Mouse (Mus musculus): ENCODE measurements around the gene Bysl. TPM values are rescaled to one million over a fixed set of nuclear protein-coding genes. Genes with fewer than 3 reads are reported as not detected.

Bysl gene
- polyA plus RNA-seq (2012; rRNA removed), result 24.5 and 27.2 TPM in 2 replicates

DNA sequence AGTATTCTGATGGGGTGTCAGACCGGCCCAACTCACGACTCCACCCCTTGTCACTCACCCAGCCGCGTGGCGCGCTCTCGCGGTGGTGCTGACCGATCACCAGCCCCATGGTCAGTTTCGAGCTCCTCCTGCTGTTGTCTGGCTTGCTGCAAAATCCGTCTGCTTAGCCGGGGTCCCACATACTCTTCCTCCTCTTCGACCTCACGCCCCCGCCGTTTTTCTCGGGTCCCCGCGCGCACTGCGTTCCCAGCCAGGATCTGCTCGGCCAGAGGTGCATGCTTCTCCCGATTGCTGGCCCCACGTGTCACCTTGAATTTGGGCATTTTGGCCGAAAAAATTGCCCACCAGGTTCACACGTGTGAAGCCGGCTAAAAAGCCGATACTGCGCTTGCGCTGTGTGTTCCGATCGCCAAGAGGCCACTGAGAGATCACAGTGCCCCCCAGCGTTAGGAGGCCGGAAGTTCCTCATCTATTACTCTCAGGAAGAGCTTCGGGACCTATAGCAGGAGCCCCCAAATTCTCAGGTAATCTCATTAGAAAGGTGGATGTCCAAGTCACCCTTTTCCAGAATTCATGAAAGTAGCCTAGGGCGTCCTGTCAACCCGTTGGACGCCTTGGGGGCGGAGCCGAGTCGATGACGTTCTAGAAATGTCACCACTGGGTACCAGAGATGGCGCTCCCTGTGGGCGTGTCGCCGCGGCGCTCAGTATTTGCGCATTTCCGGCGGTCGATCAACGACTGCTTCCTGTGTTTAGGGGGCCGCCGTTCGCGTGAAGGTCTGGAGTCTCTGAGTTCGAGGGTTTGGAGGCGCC is at the start of gene Bysl, which contains the start of the genes Med20 and Gm20517:
TSS of gene Bysl (minus strand) at position 644 of the 812 bp plus-strand sequence.
TSS of gene Med20 (plus strand) at position 734 of the 812 bp plus-strand sequence.
TSS of gene Gm20517 (plus strand) at position 741 of the 812 bp plus-strand sequence.

DNA sequence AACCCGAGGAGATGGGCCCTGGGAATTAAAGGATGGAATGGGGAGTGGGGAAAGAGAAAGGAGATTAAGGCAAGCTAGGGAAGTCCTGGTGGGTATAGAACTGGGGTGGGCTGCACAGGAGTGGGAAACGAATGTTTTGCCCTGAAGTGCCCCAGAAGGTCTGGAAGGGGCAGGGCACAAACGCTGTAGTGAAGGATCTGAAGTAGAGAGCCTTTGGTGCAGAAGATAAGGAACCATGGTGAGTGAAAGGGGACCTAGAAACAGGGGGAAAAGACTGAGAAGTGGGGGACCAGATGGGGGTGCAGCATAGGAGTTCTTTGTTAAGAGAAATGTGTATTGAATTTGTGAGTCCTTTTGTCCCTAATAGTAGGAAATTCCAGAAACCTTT is 19.4 kb upstream of the Bysl start, which contains the start of gene Usp49:
TSS of gene Usp49 (plus strand) at position 13 of the 388 bp plus-strand sequence.

Other genes starting within 250 kb of the Bysl start
- gene Mrps10, start 242.6 kb downstream of the Bysl start, polyA plus RNA-seq (2012; rRNA removed), result 46.2 and 48.4 TPM in 2 replicates
- 0.84 and 0.92 TPM in 2 replicates for gene Guca1b, start 226.1 kb downstream of the Bysl start, polyA plus RNA-seq (2012; rRNA removed)
- 0.40 and 0.84 TPM in 2 replicates for gene Guca1a, start 210.9 kb downstream of the Bysl start, polyA plus RNA-seq (2012; rRNA removed)
- gene AI661453, start 174.9 kb downstream of the Bysl start, polyA plus RNA-seq (2012; rRNA removed), result 0.27 and 0.71 TPM in 2 replicates
- 0.49 and 0.69 TPM in 2 replicates for gene 1700001C19Rik, start 174.1 kb downstream of the Bysl start, polyA plus RNA-seq (2012; rRNA removed)
- gene Taf8, start 109.2 kb downstream of the Bysl start, polyA plus RNA-seq (2012; rRNA removed), result 28.3 and 29.6 TPM in 2 replicates
- 42.1 and 44.6 TPM in 2 replicates for gene Ccnd3, start 106.4 kb downstream of the Bysl start, polyA plus RNA-seq (2012; rRNA removed)
- gene Med20, start 90 bp upstream of the Bysl start, polyA plus RNA-seq (2012; rRNA removed), result 53.4 and 56.4 TPM in 2 replicates
- gene Gm20517, start 97 bp upstream of the Bysl start, polyA plus RNA-seq (2012; rRNA removed), result 2.0 and 2.5 TPM in 2 replicates
- 21.1 and 23.3 TPM in 2 replicates for gene Usp49, start 19.2 kb upstream of the Bysl start, polyA plus RNA-seq (2012; rRNA removed)
- gene Tomm6, start 76.9 kb upstream of the Bysl start, polyA plus RNA-seq (2012; rRNA removed), result 107 and 121 TPM in 2 replicates
- gene Frs3, start 77.5 kb upstream of the Bysl start, polyA plus RNA-seq (2012; rRNA removed), result 49.8 and 51.3 TPM in 2 replicates
- 8.4 and 8.6 TPM in 2 replicates for gene Gm21981, start 83.0 kb upstream of the Bysl start, polyA plus RNA-seq (2012; rRNA removed)
- gene Prickle4, start 83.2 kb upstream of the Bysl start, polyA plus RNA-seq (2012; rRNA removed), result 0.76 and 1.6 TPM in 2 replicates
- gene Pgc, start 115.3 kb upstream of the Bysl start, polyA plus RNA-seq (2012; rRNA removed), result not detected in 2 replicates
- gene Tfeb, start 125.5 kb upstream of the Bysl start, polyA plus RNA-seq (2012; rRNA removed), result 2.6 and 3.1 TPM in 2 replicates
- gene Mdfi, start 223.2 kb upstream of the Bysl start, polyA plus RNA-seq (2012; rRNA removed), result 15.1 and 20.7 TPM in 2 replicates

All from central nervous system, embryonic 18 days (tissue).